Mouse (Mus musculus): ENCODE data around the gene Armc9. TPM values are rescaled to one million over a fixed set of nuclear protein-coding genes. Genes with fewer than 3 reads are reported as not detected.

Gene Armc9
- polyA plus RNA-seq, 1 experiment from 2014 or later: 33.0 TPM

DNA sequence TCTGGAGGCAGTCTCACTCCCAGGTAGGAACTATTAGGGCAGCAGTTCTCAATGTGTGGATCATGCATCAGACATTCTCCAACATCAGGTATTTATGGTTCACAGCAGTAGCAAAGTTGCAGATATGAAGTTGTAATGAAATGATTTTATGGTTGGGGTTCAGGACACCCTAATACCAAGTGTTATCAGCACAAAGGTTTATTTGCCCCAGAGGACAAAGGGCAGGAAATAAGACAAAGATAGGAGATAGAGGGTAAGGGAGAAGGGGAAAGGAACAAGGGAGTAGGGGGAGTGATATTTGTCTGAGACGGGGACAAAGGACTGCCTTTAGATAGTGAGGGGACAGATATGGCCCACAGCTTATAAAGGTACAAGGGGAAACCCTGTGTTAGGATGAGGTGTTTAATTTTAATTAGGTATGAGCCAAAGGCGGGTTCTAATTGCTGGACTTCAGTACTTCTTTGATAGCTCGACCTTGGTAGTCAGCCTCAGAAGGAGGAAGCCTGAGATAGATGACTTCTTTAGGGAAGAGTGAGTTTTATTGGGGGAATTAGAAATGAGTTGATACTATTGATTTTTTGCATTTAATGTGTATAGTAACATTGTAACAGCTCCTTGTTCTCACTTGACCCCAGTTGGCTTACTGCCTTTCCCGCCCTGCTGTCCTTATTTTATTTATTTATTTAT is 29.1 kb downstream of the Armc9 start:
- Histone ChIP-seq H3K36me3 (replicated peaks; ENCODE audit: control insufficient read depth, insufficient read depth) (peaks cover 38% of the 10 kb centered on the region), H3K9me3 (ENCODE audit: control insufficient read depth, low read length) (no peaks in the 10 kb centered on the region), H3K4me2 (replicated peaks) (no peak overlapping the region), H3K9ac (no peak overlapping the region), H3K4me1 (replicated peaks; ENCODE audit: control insufficient read depth, insufficient read depth, low read length) (no peaks in the 10 kb centered on the region), H3K4me3 (replicated peaks; ENCODE audit: low read length) (no peak overlapping the region), H3K27me3 (ENCODE audit: control insufficient read depth, insufficient read depth, low read length) (no peaks in the 10 kb centered on the region), H3K27ac (no peak overlapping the region)
- ATAC-seq (ENCODE audit: low FRiP score) (no peak), DNase-seq (ENCODE audit: low spot score) (no peak)
- WGBS: 85% methylated on average over 4 of the region's 4 CpGs

- no peak overlapping the region for H3K4me3 ChIP-seq (replicated peaks; ENCODE audit: low read length)
- no peak overlapping the region for H3K27ac ChIP-seq
- no peaks in the 10 kb centered on the region for H3K27me3 ChIP-seq (ENCODE audit: control insufficient read depth, insufficient read depth, low read length)
- peaks cover 49% of the 10 kb centered on the region for H3K36me3 ChIP-seq (replicated peaks; ENCODE audit: control insufficient read depth, insufficient read depth)
- no peaks in the 10 kb centered on the region for H3K9me3 ChIP-seq (ENCODE audit: control insufficient read depth, low read length)
- H3K4me2 ChIP-seq (replicated peaks): no peak overlapping the region
- DNase-seq (ENCODE audit: low spot score) (no peak), ATAC-seq (ENCODE audit: low FRiP score) (no peak)
- no peak overlapping the region for H3K9ac ChIP-seq
- H3K4me1 ChIP-seq (replicated peaks; ENCODE audit: control insufficient read depth, insufficient read depth, low read length): no peaks in the 10 kb centered on the region
- WGBS: 93% methylated on average over 7 of the region's 7 CpGs
Measured at GRCm38 (mm10) chr1:86186762-86187161, 32.2 kb downstream of the Armc9 start.

DNA sequence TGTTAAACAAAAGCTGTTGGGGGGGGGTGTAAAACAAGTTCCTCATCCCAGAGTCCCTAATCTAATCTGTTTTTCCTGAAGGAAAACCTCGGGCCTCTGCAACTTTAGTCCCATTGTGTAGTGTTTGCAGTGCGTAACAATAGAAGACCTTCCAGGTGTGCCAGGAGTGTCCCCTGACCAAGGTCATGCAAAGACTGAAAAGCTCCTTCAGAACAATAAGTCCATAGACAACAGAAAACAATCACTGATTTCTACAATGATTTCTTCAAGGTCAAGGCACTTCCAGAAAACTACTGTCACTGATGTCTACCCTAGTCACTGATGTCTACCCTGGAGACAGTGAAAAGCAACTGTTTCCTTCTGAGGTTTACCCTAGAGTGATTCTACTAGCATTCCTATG is 33.3 kb downstream of the Armc9 start:
- Histone ChIP-seq H3K4me1 (replicated peaks; ENCODE audit: control insufficient read depth, insufficient read depth, low read length) (no peaks in the 10 kb centered on the region), H3K27ac (no peak overlapping the region), H3K36me3 (replicated peaks; ENCODE audit: control insufficient read depth, insufficient read depth) (peaks cover 52% of the 10 kb centered on the region), H3K9me3 (ENCODE audit: control insufficient read depth, low read length) (no peaks in the 10 kb centered on the region), H3K4me2 (replicated peaks) (no peak overlapping the region), H3K27me3 (ENCODE audit: control insufficient read depth, insufficient read depth, low read length) (no peaks in the 10 kb centered on the region), H3K4me3 (replicated peaks; ENCODE audit: low read length) (no peak overlapping the region), H3K9ac (no peak overlapping the region)
- no peak for DNase-seq (ENCODE audit: low spot score)
- no peak for ATAC-seq (ENCODE audit: low FRiP score)
- 78% methylated on average over 2 of the region's 2 CpGs for WGBS

- Histone ChIP-seq H3K27me3 (ENCODE audit: control insufficient read depth, insufficient read depth, low read length) (no peaks in the 10 kb centered on the region), H3K9me3 (ENCODE audit: control insufficient read depth, low read length) (no peaks in the 10 kb centered on the region), H3K4me1 (replicated peaks; ENCODE audit: control insufficient read depth, insufficient read depth, low read length) (no peaks in the 10 kb centered on the region), H3K27ac (no peak overlapping the region), H3K4me2 (replicated peaks) (no peak overlapping the region), H3K36me3 (replicated peaks; ENCODE audit: control insufficient read depth, insufficient read depth) (peaks cover 56% of the 10 kb centered on the region), H3K4me3 (replicated peaks; ENCODE audit: low read length) (no peak overlapping the region), H3K9ac (no peak overlapping the region)
- no peak for ATAC-seq (ENCODE audit: low FRiP score)
- DNase-seq (ENCODE audit: low spot score): no peak
- 91% methylated on average over 2 of the region's 2 CpGs for WGBS
Measured at GRCm38 (mm10) chr1:86188271-86188670, 33.7 kb downstream of the Armc9 start.

GRCm38 (mm10) chr1:86189034-86189702 is 34.6 kb downstream of the Armc9 start:
- Histone ChIP-seq H3K36me3 (replicated peaks; ENCODE audit: control insufficient read depth, insufficient read depth) (peaks cover 65% of the 10 kb centered on the region), H3K27ac (no peak overlapping the region), H3K4me2 (replicated peaks) (no peak overlapping the region), H3K9ac (no peak overlapping the region), H3K4me3 (replicated peaks; ENCODE audit: low read length) (no peak overlapping the region), H3K4me1 (replicated peaks; ENCODE audit: control insufficient read depth, insufficient read depth, low read length) (no peaks in the 10 kb centered on the region), H3K9me3 (ENCODE audit: control insufficient read depth, low read length) (no peaks in the 10 kb centered on the region), H3K27me3 (ENCODE audit: control insufficient read depth, insufficient read depth, low read length) (no peaks in the 10 kb centered on the region)
- ATAC-seq (ENCODE audit: low FRiP score) (no peak), DNase-seq (ENCODE audit: low spot score) (no peak)
- 82% methylated on average over 6 of the region's 6 CpGs for WGBS

DNA sequence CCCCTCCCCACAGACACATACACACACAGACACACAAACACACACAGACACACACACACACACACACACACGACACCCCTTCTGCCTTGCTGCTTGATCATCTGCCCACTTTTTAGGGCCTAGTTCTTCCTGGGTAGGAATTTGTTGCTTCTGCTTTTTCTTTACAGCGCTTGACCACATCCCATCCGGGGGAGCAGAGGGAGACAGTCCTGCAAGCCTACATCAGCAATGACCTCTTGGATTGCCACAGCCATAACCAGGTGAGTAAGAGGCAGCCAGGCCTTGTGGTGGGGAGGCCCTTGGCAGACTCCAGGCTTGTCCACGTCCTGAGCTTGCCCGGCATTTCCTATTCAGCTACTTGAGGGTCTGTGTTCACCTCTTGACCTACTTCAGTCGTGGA is 36.3 kb downstream of the Armc9 start:
- Histone ChIP-seq H3K36me3 (replicated peaks; ENCODE audit: control insufficient read depth, insufficient read depth) (peaks cover 79% of the 10 kb centered on the region), H3K27ac (no peak overlapping the region), H3K9ac (no peak overlapping the region), H3K9me3 (ENCODE audit: control insufficient read depth, low read length) (no peaks in the 10 kb centered on the region), H3K4me3 (replicated peaks; ENCODE audit: low read length) (no peak overlapping the region), H3K4me2 (replicated peaks) (no peak overlapping the region), H3K27me3 (ENCODE audit: control insufficient read depth, insufficient read depth, low read length) (no peaks in the 10 kb centered on the region), H3K4me1 (replicated peaks; ENCODE audit: control insufficient read depth, insufficient read depth, low read length) (no peaks in the 10 kb centered on the region)
- WGBS: 87% methylated on average over 6 of the region's 6 CpGs
- no peak for ATAC-seq (ENCODE audit: low FRiP score)
- DNase-seq (ENCODE audit: low spot score): no peak

GRCm38 (mm10) chr1:86194044-86194443 is 39.5 kb downstream of the Armc9 start:
- H3K4me1 ChIP-seq (replicated peaks; ENCODE audit: control insufficient read depth, insufficient read depth, low read length): no peaks in the 10 kb centered on the region
- H3K27me3 ChIP-seq (ENCODE audit: control insufficient read depth, insufficient read depth, low read length): no peaks in the 10 kb centered on the region
- 73% methylated on average over 7 of the region's 7 CpGs for WGBS
- H3K4me2 ChIP-seq (replicated peaks): no peak overlapping the region
- no peak for ATAC-seq (ENCODE audit: low FRiP score)
- DNase-seq (ENCODE audit: low spot score): no peak
- no peak overlapping the region for H3K4me3 ChIP-seq (replicated peaks; ENCODE audit: low read length)
- H3K36me3 ChIP-seq (replicated peaks; ENCODE audit: control insufficient read depth, insufficient read depth): peaks cover 97% of the 10 kb centered on the region
- no peak overlapping the region for H3K27ac ChIP-seq
- H3K9ac ChIP-seq: no peak overlapping the region
- no peaks in the 10 kb centered on the region for H3K9me3 ChIP-seq (ENCODE audit: control insufficient read depth, low read length)

- WGBS: 60% methylated on average over 6 of the region's 6 CpGs
- Histone ChIP-seq H3K4me2 (replicated peaks) (no peak overlapping the region), H3K9ac (no peak overlapping the region), H3K27ac (no peak overlapping the region), H3K9me3 (ENCODE audit: control insufficient read depth, low read length) (no peaks in the 10 kb centered on the region), H3K27me3 (ENCODE audit: control insufficient read depth, insufficient read depth, low read length) (no peaks in the 10 kb centered on the region), H3K4me1 (replicated peaks; ENCODE audit: control insufficient read depth, insufficient read depth, low read length) (no peaks in the 10 kb centered on the region), H3K4me3 (replicated peaks; ENCODE audit: low read length) (no peak overlapping the region), H3K36me3 (replicated peaks; ENCODE audit: control insufficient read depth, insufficient read depth) (peaks cover 98% of the 10 kb centered on the region)
- ATAC-seq (ENCODE audit: low FRiP score): no peak
- DNase-seq (ENCODE audit: low spot score): no peak
Measured at GRCm38 (mm10) chr1:86198276-86198675, 43.7 kb downstream of the Armc9 start.

GRCm38 (mm10) chr1:86199026-86199425 is 44.4 kb downstream of the Armc9 start:
- DNase-seq (ENCODE audit: low spot score): no peak
- Histone ChIP-seq H3K27ac (no peak overlapping the region), H3K9me3 (ENCODE audit: control insufficient read depth, low read length) (no peaks in the 10 kb centered on the region), H3K4me1 (replicated peaks; ENCODE audit: control insufficient read depth, insufficient read depth, low read length) (no peaks in the 10 kb centered on the region), H3K27me3 (ENCODE audit: control insufficient read depth, insufficient read depth, low read length) (no peaks in the 10 kb centered on the region), H3K36me3 (replicated peaks; ENCODE audit: control insufficient read depth, insufficient read depth) (peaks cover 98% of the 10 kb centered on the region), H3K4me3 (replicated peaks; ENCODE audit: low read length) (no peak overlapping the region), H3K4me2 (replicated peaks) (no peak overlapping the region), H3K9ac (no peak overlapping the region)
- ATAC-seq (ENCODE audit: low FRiP score): no peak
- WGBS: 64% methylated on average over 5 of the region's 5 CpGs

All from hindbrain, embryonic 14.5 days (tissue).